Mouse (Mus musculus) heart, adult 8-10 months (tissue): ENCODE data around the gene Rapgef1. TPM values are rescaled to one million over a fixed set of nuclear protein-coding genes. Genes with fewer than 3 reads are reported as not detected.

Experiments used
- DNase-seq: peaks from one replicate; pipeline ENCODE4 v3.0.0; 2022; ENCODE audit warnings: low spot score
- total RNA-seq, 4 experiments: library from RNA; stranded (reverse); gene quantifications; 2 replicates each; pipeline ENCODE4 v1.2.4; 2022

Gene Rapgef1
- 100 to 1,000 TPM in 3 of 4 experiments, 10 to 100 TPM in 1; 98.1 to 113 (median 107) TPM for total RNA-seq

DNA sequence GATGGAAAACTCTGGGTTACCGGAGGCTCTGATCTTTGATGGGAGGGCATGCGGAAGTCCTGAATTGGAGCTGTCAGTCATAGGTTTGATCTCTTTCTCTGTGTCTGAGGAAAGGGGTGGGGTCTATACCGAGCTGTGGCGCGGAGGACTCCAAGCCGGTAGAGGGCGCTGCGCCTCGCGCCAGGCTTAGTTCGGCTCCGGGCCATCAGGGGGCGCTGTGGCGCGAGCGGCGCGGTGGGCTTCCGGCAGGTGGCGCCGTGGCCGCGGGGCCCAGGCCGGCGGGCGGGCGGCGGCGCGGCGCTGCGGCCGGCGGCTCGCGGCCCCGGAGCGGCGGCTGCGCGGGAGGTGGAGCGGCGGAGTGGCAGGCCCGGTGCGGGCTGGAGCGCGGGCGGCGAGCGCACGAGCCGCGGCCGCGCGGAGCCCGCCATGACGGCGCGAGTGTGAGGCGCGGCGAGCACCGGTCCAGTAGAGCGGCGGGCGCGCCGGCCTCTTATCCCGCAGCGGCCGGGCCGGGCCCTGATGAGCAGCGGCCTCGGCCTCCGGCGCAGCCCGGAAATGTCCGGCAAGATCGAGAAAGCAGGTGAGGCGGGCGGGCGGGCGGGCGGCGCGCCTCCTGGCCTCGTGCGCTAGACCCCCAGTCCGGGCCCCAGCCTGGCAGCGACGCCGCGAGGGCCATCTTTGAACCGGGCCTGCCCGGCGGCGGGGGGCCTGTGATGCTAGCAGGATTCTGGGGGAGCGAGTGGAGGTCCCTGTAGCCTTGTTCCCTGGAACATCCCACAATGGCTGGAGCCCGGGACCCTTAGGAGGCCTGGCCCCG lies at the start of gene Rapgef1:
Rapgef1 (plus strand) TSS at position 237 of the 817 bp plus-strand sequence.
- DNase-seq, result peak; percentile 86

DNA sequence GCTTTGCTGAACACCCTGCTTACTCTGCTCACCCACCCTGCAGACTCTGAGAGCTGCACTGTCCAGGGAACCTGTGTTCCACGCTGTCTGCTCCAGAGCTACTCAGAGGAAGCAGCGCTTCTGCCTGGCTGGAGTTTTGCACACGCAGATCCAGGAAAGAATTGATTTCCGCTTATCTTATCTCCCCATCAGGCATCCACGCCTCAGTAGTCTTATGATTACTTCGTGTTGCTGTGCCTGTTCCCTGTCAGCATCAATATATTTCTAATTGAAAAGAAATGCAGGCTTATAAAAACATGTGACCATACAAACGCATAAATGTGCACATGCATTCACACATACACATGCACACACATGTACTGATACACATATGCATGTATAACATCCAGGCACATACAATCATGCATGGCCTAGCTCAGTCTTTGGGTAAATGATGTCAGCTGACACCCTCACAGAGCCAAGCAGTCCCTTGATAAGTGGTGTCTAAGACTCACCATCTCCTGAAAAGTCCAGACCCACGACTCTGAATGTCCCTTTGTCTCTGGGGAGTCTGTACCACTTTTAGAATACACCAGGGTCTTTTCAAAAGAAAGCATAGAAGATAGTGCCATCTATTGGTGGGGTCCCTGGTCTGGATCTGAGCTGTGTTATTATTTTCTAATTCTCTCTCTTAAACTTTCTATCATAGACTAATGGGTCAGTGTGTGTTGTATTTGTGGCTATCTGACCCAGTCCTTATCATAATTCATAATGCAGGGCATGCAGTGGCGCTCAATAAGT lies 47.4 kb upstream of the Rapgef1 start:
- DNase-seq, result no peak

DNA sequence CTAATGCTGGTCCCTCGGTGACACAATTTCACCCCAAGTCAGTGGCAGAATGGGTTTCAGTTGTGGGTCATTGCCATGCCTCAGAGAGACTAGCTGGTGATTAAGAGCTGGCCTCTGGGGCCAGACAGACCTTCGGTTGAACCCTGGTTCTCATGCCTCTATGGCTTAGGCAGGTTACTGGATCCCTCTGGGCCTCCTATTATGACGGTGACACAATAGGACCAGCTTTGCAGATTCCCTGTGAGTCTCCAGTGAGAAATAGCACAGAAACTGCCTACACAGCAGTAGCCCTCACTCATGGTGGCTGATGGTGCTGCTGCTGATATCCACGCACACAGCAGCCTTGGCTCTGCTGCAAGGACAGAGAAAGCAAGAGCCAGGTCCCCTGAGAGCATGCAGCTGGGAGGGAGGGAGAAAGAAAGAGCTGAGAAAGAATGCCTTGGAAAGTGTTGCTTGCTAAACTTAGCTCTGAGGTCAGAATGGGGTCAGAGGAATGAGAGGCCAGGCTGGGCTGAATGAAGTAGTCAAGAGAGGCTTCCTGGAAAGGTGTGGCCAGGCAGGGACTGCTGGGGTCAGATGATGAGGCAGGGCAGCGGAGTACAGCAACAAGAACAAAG lies 46.6 kb upstream of the Rapgef1 start:
- DNase-seq, result no peak

DNA sequence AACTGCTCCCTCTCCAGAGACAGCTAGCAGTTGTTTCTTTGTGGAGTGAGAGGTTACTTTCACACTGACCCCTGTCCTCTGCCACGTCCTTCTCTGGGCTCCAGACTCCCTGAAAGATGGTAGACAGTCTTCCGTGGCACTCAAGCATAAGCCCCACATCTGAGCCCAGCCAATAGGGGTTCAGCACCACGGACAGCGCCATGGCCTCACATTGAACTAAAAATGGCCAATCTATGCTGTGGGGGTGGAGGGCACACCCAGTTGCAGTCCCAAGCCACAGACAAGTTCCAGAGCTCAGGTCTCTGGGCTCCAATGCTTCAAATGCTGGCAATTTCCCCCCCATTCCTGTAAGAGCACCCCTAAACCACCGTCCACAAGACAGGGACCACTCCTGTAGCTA lies 45.9 kb upstream of the Rapgef1 start:
- no peak for DNase-seq

DNA sequence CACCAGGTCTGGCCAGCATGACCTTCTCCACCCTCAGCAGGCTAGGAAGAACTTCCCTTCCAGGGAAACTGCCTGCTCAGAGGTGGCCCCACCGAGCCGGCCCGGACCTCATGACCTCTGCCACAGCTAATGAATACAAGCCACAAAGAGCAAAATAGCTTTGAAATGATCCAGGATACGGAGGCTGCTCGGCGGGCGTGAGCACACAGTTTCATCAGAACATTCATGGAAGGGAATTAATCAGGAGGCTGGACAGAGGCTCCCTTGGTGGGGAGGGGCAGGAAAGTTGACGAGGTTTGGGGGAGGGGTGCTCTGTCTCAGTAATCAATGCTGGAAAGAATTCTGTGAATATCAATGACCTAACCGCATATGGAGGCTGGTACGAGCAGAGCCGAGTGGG lies 45.3 kb upstream of the Rapgef1 start:
- DNase-seq, result no peak

DNA sequence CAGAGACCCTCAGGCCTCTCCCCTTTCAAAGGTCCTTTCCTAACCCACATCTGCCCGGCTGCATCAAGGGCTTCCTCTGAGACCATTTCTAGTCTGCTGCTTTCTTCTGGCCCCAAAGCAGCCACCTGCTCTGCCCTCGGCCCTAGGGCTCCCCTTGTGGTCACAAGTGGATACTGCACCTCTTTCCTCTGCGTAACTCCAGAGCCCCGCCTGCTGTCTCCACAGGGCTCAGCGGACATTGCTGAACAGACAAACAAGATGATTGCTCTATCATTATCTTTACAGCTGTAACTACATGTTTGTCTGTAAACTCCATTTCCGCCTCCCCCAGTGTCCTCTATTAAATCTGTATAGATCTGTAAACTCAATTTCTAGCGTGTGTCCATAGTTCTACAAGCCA lies 37.1 kb upstream of the Rapgef1 start:
- DNase-seq, result peak; percentile 69

DNA sequence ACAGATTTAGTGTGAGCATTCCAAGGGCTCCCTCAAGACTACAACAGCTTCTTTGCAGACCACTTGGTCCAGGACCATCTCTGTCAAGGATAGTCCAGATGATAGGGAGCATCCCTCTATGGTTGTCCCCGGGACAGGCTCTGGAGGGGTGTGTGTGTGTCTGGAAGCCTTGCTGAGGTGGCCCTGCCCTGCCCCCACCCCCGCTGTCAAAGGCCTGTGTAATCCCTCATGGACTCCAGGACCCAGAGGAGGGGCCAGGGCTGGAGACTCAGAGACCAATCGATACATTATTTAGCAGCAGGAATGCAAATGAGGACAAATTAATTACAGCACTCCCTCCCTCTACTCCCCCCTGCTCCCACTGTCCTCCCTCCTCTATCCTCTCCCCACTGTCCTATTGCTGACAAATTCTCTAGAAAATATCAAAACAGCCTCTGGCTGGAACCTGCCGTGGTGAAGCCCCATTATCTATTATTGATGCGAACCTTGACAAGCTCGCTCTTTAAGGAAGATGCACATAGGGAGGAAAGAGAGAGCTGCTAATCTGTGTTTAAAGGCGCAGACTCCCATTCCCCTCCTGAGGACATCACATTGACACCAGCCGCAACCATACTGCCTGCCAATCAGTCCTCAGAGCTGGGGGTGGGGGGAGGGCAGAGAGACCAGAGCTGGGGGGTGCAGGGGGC lies 33.4 kb upstream of the Rapgef1 start:
- DNase-seq, result no peak

DNA sequence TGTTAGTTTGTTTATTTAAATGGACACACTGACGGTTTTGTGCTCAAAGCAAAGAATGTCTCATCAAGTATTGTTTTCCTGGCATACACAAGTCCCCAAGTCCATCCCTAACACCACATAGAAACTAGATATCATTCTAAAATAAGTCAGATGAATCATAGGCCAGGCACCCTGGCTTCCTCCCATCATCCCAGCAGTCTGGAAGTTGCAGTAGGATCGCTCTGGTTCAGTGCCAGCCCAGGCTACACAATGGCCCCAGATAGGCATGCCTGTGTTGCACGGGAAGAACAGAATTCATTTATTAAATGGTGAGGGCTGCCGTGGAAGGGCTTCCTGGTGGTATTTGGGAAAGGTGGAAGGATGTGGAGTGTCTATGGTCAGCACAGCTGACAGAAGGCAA lies 31.5 kb upstream of the Rapgef1 start:
- peak; percentile 36 for DNase-seq

DNA sequence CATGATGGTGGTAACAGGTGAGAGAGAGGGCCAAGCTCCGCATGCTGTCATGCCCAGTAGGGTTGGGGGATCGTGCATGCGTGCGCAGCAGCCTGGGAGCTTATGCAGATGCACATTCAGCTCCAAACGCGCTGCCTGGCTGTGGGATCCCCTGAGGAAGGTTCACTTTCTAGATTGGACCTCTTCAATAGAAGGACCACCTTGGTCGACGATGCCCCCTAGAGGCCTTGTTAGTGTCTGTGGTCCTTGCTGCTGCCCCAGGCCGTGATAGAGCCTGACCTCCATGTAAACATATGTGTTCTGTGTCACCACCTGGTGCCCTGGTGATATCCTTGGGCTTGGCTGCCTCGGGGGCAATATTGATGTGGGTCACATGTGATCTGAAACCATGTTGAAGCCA lies 30.3 kb upstream of the Rapgef1 start:
- no peak for DNase-seq

DNA sequence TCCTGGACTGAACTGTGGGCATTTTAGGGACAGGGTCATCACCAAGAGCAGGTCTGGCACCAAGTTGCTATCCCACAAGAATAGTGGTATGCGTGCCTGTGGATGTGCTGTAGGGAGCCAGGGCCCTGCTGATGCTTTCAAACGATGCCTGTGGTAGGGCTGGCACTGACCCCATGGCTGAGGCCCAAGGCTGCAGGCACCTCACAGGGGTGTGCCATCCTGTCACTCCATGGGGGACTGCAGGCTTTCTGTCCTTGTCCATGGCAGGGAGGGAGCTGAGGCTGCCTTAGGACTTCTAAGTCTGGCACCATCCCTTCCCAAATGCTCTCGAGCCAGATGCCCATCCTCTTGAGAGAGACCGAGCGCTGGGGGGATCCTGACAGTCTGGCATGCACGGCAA lies 27.9 kb upstream of the Rapgef1 start:
- no peak for DNase-seq

DNA sequence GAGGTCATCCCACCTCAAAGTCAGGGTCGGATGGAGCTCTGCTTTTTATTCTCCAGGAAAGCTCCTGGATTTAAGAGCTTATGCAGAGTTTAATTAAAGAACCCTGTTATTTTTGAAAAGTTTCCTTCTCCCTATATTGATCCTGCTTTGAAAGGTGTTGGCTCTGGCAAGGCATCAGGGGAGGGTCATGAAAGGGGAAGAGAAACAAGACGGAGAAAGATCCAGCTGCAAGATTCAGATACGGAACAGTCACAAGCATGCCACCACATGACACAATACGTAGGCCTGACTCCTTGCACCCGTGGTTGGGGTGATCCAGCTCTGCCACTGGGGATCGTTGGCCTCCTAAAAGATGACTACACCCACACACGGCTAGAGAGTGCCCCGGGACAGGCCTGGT lies 27.0 kb upstream of the Rapgef1 start:
- DNase-seq, result no peak

DNA sequence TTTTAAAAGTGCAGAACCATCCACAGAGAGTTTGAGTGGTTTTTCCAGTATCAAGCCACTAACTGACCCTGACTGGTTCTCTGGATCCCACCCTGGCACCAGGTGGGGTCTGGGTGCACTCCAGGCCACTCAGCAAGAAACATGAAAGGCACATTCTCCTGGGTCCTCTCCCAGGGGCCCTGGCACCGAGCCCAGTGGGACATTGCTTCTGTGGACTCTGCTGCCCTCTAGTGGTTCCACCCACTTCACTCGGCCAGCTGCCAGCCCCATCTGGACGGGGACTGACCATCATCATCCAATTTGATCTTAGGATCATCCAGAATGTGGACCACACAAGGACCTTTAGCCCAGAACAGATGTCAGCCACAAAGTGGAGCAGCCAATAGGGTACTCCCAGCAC lies 15.6 kb upstream of the Rapgef1 start:
- peak; percentile 71 for DNase-seq

DNA sequence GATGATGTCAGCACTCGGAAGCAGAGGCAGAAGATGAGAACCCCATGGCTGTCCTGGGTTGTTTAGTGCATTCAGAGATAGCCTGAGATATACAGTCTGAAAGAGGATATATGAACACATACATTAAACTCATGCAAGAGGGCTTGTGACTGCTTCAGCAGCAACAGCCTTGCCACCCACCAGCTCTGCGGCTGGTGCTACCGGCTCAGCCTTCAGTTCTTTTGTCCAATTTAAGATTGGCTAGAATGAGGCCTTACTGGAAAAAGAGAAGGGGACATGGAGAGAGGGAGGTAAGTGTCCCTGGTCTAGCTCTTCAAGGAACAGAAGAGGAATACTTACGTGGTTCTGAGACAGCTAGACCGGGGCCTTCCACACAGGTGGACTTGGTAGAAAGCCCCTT lies 13.9 kb upstream of the Rapgef1 start:
- no peak for DNase-seq

DNA sequence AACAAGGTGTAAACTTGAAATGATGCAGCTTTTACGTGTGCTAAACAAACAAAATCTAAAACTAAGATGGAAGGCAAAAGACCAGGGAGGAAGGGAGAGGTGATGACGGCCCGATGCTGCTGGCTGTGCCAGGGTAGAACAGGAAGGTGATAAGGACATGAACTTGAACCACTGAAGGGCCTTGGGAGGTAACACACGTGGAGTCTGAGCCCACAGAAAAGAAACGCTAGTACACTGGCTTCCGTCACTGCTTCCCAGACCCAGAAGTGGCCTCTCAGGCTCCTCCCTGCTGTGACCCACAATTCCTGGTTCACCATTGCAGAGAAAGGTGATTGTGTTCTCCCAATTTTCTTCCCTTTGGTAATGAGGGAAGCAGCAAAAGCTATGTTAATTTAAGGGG lies 13.1 kb upstream of the Rapgef1 start:
- no peak for DNase-seq

DNA sequence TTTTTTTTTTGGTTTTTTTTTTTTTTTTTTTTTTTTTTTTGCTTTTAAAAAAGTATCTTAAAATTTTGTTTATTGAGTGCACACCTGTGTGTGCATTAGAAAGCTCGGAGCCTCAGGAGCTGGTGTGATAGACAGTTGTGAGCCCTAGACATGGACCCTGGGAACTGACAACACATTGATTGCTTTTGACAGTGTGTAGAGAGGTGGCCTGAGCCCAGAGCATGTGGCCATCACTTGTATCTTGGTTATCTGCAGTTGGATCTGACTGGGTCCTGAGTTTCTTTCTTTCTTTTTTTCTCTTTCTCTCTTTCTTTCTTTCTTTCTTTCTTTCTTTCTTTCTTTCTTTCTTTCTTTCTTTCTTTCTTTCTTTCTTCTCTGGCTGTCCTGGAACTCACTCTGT lies 2.2 kb upstream of the Rapgef1 start:
- no peak for DNase-seq

DNA sequence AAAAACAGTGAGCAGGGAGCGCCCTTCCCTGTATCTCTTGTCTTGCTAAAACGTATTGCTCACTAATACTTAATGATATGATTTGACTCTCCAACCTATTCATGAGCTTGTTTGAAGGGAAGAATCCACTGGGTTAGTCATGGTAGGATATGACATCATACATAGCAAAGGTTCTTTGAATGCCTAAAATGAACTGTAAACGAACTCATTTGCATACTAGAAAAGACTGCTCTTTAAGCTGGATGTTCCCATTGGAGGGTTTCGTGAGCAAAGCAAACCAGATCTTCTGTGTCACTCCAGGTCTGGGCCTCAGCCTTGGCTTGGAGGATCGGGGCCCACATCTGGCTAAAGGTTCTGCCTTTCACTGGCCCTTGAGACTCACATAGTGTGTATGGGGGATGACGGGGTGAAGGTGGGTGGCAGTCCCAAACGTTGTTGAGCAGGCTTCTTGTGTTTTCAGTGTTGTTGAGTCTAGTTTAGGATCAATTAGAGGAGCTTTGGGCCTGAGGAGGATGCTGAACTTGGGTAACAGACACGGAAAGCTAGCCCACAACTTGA lies 515 bp upstream of the Rapgef1 start:
- DNase-seq, result no peak

DNA sequence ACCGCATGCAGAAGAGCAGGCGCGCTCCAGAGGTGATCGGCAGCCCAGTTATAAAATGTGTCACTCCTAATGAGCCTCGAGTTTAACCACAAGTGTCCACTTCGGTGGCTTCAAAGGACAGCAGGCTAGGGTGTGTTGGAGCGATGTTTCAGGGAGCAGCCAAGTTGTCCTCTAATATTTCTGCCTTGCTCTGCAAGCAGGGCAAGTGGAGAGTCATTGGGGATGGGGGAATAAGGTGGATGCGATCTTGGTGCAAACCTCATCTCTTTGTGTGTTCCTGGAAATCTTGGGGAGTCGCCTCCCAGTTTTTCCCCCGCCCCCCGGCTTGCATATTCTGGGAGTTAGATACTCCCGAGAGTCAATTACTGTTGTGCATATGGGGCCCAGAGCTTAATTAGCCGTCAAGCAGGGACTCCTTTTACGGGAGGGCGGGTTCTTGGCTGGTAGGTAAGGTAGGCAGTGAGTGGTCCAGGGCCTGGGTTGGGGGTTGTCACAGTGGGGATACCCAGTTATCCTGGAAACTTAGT lies 844 bp downstream of the Rapgef1 start:
- no peak for DNase-seq

DNA sequence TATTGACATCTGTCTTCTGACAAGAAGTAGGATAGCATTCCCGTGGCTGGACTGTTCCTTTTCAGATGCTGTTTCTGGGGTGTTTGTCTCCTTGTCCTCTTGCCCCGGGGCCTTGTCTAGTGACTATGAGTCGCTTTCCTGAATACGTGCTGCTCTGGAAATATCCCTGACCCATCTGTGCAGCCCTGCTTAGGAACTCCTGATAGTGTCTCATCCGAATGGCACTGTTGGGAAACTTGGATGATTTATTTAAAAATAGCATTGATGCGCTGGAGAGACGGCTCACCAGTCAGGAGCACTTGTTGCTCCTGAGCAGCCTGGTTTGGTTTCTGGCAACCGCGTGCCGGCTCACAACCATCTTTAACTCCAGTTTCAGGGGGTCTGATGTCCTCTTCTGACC lies 1.6 kb downstream of the Rapgef1 start:
- no peak for DNase-seq

DNA sequence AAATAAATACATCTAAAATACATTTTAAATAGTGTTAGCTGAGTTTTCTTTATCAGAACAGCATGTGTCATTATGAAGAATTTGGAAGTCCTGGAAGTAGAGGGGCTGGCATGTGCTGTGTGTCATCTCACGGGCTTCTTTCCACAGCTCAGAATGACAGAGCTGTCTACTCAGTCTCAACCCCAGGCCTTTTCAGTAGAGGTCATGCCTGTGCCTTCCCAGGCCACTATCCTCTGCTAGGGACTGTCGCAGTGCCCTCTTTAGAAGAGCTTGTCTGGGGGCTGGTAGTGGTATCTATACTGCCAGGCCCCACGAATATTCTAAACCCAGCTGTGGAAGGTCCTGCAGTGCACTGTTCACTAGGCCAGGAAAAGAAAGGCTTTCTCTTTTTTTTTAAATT lies 2.1 kb downstream of the Rapgef1 start:
- no peak for DNase-seq

DNA sequence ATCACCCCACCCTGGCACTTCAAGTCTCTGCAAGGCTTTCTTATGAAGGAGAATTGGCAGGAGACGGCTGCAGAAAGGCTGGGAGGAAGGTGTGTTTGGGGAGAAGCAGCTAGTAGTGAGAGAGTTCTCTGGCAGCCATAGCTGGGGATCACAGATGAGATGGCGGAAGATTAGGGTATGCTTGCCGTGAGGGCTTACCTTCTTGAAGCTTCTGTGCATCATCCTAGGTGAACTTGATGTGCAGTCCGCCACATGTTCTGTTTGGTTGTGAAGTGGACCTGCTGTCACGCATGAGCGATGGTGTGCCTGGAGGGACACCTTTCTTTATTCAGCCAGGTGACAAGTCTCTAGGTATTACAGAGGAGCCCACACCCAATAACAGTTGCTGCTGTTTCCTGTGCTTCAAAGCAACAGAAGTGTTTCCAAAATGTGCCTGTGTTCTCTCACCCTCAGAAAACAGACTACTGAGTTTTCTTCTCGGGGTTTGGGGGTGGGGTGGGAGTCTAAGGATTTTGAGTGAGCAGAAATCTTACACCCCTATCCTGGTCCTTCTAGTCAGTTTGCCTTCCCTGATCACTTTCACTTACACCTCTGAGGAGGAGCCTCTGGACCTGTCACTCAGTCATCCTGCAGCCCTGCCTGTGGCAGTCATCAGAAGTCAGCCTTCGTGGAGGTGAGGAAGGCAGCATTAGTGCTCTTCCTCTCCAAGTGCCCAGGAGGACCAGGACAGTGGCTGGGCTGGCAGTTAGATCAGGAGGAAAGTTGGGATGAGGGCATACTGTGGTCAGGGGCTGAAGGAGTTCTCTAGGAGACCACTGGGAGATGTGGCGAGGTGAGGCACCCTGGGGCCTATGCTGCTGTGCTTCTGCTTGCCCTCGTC lies 2.8 kb downstream of the Rapgef1 start:
- no peak for DNase-seq
